Mouse (Mus musculus) gastrocnemius, postnatal 4 days (tissue): ENCODE data around the gene Frmd7. TPM values are rescaled to one million over a fixed set of nuclear protein-coding genes. Genes with fewer than 3 reads are reported as not detected.

ENCODE experiments used
- DNase-seq, 2 experiments: peaks; one replicate each; pipeline ENCODE4 v3.0.0; 2021 to 2022; ENCODE audit warnings: low spot score in 2 of 2, mixed read lengths in 2 of 2
- total RNA-seq, 2 experiments: library from RNA; stranded (reverse); gene quantifications; 2 replicates each; pipeline ENCODE4 v1.2.3; 2021

The Frmd7 gene
- total RNA-seq, 2 experiments from 2014 or later, result 0.91 to 1.6 TPM

DNA sequence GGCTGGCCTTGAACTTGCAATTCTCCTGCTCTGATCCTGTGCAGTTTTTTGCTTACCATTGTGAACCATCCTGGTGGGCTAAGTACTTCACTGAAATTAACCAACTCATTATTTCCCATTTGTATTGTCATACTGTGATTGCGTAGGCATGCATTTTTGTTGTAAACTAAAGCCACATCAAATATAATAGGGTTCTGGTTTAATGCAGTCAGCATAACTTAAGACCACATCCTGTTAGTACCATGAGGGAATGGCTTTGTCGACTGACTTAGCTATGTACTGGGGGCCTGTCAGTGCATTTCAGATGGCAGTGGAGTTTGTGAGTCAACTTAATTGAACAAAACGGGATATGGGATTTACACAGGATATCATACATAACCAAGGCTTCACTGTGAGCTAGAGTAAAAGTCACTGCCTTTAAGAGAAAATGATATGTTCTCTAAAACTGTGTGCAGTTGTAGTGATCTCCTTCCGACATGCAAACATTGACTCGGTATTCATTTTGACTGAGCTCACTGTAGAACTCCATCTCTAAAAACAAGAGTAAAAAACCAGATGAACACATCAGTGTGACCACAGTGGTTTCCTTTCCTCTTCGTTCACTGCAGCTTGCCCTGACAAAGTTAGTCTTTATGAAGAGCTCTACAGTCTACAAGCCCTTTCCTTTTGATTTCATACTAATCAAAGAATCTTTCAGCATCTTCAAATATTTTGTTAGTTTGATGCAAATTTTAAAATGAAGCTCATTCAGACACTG, 68.1 kb downstream of the Frmd7 start:
- no peak for DNase-seq

DNA sequence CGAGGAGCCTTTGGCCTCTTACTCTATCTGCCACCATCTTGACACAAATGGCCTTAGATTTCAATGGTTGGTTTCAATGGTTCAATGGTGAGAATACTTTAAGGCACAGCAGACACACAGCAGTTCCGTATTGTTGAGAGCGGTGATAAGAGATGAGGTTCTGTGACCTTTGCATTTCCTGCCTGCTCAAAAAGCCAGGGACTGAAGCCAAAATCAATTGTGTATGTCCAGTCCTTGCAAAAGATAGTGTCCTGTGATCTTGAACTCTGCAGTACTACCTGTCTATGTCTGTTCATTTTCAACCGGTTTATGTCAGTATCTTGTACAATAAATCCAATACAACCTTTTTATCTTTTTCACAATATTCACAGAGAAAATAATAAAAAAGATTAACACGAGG, 77.8 kb downstream of the Frmd7 start:
- no peak for DNase-seq

DNA sequence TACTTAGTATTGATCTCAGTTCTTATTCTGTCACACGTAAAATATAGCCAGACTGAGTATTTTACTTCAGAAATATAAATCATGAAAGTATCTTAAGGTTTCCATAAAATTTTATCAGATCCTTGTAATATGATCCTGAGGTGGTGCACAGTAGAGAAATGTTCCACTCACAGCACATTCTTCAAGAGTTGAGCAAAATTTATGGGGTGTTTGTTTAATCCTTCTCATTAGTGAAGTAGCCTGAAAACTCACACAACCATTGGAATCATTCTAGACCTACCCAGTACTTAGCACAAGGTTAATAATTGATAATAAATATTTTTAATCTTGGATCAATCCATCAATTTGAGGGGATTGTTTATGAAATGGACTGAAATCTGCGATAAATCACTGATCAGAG, 78.7 kb downstream of the Frmd7 start:
- no peak for DNase-seq

DNA sequence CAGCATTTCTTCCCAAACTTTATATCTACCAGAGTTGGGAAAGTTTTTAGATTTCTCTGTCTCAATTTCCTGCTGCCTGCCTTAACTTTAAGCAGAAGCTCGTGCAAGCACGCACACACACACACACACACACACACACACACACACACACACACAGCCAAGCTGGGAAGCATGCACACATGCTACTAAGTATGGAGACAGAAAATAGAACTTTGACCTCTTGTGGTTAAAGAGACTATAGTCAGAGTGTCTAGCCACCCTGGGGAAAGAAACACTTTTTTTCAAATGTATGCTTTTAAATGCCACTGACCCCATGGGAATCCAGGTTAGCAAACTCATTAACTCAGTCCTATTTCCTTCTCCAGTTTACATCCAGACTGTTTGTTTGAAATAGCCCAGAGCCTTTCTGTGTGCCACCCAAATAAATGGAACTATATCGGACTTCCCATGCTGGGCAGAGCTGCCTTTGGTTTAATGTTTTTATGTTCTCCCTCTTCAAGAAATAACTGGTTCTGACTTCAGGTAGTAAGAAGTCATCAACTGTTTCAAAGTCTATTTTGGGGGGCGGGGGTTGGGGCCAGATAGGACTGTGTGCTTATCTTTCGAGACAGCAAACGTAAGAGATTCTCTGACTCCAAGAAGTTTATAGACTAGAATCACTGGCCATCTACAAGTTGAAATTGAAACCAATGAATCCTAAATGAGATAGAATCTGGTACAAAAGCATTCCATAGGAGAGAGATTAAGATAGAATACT, 91.9 kb downstream of the Frmd7 start:
- no peak for DNase-seq

Other genes starting within 250 kb of the Frmd7 start
- 10 to 100 TPM; 12.1 to 12.7 TPM for gene Stk26, start 101.7 kb downstream of the Frmd7 start, total RNA-seq
- 10 to 100 TPM; 47.7 to 55.4 TPM for gene Rap2c, start 75.3 kb upstream of the Frmd7 start, total RNA-seq